Mouse (Mus musculus) WW6 (cell line): ENCODE measurements around the gene Mvb12b.

Experiments
- DNase-seq: peaks from one replicate; pipeline ENCODE4 v3.0.0-alpha.2; 2013; ENCODE audit warnings: low read depth, low spot score

The Mvb12b gene

DNA sequence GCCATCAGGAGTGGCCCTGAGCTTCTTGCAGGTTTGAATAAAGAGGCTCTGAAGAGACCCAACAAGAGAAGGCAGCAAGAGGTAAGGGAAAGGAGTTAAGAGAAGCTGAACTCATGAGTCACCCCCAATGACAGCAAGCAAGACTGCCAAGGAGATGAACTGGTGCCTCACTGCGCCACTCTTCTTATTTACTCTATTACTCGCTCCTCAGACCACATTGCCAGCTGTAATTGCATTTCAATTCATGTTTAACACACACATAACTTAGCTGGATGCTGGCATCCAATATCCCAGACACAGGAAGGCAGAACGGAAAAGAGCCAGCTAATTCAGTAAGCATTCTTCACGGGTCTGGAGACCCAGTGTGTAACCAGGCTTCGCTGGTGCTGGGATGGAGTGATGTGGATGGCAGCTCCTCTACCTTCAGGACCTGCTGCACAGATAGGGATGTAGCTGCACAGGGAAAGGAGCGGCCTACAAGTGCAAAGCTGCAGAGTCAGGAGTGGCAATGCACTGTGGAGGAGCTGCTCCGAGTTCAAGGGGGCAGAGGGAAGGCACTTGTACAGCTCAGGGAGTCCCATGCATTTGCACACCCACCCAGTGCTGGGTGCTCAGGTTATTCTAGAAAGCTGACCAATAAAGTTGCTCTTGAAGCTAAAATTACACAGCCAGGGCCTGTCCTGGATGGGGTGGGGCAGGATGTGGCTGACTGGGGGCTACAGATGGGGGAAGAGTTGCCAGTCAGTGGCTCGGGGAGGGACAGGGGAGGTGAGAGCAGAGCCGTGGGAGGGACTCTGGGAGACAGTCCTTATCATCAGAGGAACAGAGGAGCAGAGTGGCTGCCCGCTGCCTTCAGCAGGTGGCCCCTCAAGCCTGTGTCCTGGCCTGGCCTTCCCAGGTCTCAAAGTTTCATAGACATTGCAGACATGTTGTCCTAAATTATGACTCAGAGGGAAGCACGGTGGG lies 34.5 kb downstream of the Mvb12b start:
- DNase-seq, result no peak

DNA sequence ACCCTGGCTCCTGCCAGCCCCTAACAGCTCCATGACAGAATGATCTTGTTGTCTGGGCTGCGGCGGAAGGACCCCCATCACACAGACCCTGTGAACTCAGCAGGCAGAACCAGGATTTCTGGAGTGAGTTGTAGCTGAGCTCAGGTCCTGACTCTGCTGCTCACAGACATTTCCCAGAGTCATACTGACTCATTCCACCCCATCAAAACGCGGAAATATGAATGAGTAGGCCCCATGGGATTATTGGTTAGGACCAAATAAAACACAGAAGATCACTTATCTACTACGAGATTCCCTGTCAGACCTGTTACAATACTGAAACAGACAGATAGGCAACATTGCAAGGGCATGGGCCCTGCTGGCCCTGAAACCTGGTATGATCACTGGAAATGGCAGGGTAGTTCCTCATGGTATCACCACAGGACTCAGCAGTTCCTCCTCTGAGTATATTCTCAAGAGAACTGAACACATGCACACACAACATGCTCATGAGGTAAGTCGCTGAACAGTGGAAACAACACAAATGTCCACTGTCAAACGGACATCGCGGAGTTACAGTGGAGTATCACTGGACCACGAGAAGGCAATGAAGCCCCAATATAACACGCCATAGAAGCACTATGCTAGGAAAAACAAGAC lies 40.4 kb downstream of the Mvb12b start:
- DNase-seq, result no peak

DNA sequence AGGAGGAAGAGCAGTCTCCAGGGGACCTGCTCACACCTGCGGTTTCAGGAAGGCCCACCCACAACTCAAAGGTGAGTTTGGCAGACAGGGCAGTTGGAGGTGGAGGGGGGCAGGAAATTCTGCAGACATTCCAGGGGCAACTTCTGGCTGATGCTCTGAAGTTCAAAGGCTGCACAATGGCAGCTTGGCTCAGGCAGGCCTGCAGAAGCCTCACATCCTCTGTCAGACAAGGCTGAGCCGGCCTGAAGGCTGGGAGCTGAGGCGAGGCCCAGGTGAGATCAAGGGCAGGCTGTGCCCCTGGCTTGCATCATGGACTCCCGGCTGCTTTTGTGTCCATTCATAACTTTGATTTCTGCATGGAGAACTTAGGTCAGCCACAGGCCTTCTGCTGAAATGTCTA lies 41.1 kb downstream of the Mvb12b start:
- DNase-seq, result no peak

DNA sequence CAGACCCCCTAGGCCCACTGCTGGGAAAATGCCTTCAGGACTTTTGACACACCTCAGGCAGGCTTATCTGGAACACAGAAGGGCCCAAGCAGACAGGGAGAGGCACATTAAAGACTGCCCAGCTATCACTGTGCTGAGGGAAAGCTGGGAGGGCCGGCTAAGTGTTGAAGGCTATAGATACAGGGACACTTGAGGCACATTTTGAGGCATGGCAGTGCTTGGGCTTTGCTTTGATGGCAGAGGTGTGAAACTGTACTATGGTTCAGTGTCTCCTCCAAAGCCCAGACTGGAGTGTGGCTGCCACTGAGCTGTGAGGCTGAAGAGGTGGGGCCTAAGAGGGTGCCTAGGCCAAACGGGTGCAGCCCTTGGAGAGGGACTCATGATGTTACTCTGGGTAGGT lies 44.1 kb downstream of the Mvb12b start:
- DNase-seq, result no peak

DNA sequence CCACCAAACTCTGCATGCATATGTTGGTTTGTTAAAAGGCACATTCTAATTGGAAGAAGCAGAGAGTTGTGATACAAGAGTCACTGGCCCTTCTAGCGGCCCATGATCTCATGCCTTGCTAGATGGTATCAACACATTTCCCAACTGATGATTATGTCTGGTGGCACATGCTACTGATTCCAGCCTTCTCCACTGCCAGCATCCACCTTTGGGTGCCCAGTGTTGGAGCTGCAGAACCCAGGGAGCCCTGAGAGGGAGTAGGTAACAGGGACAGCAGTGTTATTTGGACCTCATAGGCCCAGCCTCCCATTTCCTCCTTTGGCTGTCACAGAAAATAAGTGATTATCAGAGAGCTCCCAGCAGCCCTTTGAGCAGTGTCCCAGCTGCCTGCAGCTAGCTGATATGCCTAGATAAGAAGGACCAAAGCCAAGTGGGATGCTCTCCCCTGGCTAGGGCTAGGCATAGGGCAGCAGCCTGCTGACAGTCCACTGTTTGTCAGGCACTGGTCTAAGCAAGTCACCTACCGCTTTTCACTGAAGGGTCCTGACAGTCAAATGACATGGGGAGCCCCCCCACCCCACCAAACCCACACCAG lies 44.7 kb downstream of the Mvb12b start:
- no peak for DNase-seq

DNA sequence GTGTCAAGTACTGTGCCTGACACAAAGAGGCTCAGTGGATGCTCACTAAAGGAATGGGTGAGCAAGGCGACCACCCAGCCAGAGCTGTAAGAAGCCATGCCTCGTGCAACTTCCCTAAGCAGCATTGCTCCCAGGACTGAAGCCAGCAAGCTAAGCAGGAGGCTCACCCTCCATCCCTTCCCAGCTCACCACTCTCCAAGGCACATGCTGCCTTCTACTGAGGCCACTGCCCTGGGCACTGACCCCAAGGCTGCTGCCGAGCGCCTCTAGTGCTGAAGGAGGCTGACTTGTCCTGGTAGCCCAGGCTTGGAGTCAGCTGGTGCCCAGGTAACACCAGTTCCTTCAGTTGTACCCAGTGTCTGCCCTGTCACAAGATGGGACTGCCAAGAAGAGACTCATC lies 45.8 kb downstream of the Mvb12b start:
- DNase-seq, result no peak

DNA sequence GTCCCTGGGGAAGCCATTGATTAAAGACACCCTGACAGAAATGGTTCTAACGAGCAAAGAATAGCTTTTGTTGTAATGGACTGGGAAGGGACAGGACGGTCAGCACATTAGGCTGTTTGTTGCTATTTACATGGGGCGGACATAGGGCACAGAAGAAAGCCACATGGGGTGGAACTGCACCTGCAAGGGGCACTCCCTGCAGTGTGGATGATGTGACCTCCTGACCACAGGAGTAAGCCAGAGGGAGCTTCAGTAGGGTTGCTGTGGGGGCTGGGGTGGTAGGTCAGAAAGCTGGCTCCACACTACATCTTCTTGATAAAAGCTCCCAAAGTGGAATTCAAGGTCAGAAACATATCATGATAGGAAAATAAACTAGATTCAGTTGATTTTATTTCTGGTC lies 47.3 kb downstream of the Mvb12b start:
- DNase-seq, result no peak

DNA sequence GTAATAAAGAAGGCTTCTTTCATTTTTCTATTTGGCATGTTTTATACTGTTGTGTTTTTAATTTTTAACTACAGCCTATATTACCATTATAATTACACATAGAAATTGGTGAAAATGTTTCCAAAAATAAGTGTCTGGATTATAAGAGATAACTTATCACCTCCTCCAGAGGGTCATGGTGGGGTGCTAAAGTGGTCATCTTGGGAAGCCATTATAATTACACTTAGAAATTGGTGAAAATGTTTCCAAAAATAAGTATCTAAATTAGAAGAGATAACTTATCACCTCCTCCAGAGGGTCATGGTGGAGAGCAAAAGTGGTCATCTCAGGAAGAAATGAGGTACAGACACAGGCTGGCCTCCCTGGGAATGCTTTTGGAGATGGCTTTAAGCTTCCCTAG lies 48.5 kb downstream of the Mvb12b start:
- no peak for DNase-seq

DNA sequence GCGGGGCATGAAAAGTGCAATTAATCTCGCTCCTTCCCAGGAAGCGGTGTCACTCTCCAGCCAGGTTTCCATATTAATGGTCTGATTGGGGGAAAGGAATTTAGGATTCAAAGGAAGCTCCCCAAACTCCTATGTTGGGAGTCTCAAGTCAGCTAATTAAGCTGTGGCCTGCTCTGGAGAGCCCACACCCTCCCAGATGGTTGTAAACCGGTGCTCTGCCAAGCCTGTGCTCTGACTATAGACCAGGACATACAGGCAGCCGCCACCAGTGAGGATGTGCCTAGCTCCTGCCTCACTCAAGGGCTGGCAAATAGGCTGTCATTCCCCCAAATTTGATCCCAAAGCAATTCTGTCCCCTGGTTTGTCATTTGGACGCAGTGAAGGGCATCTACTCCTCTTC lies 50.4 kb downstream of the Mvb12b start:
- no peak for DNase-seq

DNA sequence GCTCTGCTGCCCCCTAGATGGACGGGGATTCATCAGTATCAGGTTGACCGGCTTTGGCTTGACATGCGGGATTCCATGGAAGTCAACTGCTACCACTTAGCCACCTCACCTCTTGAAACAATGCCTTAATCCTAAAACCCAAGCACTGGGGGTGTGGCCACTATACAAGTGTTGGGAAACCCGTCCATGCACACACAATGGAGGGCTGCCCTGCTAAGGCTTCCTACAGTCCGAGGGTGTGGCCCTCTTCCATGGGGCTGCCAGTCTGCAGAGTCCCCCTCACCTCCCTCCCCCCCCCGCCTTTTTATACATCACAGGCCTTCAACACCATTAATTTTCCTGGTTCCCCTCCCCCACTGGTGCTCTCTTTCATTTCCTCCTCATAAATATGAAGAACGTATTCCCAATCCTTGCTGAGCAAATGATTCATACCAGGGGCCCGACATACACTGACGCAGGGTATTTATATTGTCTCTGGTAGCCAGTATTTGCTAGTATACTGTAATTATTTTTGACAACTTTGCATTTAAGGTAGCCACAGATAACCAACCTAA lies 51.0 kb downstream of the Mvb12b start:
- DNase-seq, result no peak

DNA sequence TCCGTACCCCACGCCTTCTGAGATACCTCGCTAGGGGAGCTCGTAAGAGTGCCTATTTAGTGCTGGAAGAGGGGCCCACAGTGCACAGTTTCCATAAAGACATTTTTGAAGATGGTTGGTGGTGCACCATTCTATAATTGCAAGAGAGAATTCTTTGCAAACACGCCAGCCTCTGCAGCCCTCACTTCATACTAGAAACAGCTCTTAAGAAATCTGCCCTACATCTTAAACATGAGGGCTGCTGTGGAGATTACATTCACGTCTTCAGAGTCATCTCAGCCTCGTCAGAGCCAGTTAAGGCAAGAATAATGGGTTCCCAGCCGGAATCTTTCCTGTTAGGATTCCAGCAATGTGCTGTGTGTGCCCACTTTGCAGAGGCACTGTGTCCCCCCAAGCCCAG lies 52.7 kb downstream of the Mvb12b start:
- no peak for DNase-seq

DNA sequence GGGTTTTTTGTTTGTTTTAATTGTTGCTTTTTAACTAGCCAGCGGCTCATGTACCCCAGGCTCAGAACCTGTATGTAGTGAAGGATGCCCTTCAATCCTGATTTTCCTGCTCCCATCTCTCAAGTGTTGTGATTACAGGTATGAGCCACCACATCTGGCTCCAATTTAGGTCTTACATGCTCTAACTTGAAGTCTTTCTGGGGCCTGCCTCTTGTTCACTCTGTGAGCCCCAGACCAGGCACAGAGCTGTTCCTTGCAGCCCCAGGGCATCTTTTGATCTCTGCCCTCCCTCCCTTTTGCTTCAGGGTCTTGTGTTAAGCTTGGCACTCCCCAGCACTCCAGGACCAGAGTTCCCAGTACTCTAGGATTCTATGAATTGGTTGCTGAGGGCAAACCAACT lies 53.8 kb downstream of the Mvb12b start:
- no peak for DNase-seq

DNA sequence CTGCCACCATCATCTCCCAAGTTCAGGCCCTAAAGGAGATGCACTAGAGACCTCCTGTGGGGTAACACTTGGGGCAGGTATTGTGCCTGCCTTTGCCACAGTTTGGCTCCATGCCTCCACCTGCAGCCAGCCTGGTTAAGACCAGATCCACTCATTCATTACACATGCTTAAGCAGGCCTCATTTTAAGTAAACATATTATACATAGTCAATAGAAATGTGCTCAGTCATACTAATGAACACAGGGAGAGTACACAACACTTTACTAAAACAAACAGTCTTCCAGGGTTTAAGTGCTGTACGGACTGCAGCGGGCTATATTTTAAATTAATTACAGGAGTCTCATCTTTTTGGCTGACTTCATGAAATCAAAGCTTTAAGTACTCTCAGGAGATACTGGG lies 57.9 kb downstream of the Mvb12b start:
- no peak for DNase-seq

DNA sequence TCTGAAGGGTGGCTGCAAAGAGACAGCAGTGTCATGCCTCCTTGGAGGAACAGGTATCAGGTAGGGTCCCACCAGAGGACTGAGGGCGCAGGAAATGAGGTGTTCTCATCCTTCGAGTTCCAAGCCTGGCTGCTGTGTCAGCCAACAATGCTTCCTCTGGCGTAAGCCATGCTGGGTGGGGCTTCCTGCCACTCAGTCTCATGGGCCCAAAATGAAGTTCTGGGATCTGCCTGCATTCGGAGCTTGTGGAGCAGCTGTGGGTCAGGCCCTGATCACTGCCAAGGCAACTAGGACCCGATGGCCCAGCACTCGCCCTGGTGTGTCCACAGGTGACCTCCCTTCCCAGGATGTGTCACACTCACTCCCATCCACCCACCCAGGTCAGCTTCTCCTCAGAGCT lies 61.0 kb downstream of the Mvb12b start:
- no peak for DNase-seq

DNA sequence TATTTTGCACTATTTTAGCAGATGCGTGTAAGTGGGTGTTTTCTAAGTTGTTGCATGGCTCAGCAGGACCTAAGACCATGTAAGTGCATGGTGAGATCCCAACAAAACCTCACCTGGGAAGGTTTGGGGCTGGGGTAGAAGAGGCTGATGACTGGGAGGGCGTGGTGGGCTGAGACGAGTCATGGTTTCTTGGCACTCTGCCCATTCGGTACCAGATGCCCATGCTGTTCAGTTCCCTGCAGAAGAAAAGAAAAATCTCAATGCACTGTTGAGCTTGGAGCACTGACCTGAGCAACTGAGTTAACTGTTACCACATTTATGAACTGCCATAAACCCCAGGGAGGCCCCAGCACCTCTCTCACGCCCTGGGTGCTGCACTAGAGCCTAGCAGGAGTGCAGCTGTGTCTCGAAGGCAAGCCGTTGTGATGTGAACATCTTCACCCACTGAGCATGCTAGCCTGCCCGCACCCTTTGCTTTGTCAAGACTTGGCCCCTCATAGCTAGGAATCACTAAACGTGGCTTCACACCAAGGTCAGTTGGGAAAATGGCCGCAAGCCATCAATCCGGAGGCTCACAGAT lies 62.7 kb downstream of the Mvb12b start:
- no peak for DNase-seq

DNA sequence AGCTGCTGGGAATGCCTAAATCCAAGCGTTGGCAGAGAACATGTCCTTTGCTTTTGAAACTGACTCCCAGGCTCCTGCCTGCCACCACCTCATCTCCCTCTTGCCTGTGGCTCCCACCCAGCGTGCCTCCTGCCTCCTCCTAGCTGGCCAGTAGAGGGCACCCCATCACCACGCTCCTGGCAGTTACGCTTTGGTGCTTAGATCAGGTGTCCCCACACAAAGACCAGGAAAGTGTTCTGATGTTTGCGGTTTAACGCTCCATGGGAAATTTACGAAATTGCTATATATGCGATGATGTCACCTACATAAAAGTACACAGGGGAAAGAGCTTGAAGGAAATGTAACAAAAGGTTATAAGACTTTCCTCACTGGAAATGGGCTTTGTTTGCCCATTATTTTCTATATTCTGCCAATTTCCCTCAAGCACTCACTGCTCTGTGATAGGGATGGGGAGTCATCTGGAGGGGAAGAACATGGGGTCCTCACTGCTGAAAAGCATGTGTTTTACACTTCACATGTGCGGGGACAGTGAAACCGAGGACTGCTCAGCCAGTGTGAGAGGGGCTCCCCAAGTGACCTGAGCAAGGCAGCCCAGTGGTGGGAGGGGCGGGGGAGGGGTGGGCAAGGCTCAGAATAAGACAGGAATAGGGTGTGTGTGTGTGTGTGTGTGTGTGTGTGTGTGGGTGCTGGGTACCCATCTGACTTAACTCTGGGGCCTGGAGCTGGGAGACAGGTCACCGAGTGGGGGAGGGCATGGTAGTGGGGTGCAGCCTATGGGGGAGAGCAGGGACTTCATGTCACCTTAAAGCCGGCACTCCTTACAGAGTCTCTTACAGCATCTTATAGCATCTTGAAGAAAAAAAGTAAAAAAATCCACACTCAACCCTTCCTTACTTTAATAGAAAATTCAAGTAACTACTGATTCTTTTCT lies 65.8 kb downstream of the Mvb12b start:
- peak; percentile 29 for DNase-seq

DNA sequence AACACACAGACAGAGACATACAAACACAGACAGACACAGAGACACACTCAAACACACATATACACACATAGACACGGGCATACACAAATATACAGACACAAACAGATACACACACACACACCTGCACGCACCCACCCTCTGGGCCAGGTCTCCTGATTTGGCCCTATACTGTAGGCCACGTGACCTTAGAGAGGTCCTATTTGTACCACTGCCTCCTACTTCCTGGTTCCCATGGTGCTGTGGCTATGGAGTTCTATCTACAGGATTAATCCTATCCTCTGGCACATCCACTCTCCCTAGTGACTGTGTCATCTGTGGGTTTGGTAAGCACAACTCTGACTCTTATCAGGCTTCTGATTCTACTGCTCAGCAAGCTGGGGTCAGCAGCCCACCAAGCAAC lies 67.3 kb downstream of the Mvb12b start:
- no peak for DNase-seq

DNA sequence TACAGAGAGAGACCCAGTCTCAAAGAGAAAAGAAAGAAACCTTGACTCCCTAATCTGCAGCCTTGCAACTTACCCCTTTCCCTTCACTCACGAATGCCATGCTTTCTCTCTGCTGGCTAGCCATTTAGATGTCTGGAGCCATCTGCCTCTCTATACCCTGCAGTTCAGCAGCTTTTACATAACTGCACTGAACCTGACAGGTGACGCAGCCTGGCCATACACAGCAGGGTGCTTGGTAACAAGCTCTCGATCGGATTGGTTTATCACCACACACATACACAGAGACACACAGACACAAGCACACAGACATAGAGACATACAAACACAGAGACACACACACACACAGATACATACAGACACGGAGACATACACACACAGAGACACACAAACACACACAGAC lies 67.7 kb downstream of the Mvb12b start:
- no peak for DNase-seq

DNA sequence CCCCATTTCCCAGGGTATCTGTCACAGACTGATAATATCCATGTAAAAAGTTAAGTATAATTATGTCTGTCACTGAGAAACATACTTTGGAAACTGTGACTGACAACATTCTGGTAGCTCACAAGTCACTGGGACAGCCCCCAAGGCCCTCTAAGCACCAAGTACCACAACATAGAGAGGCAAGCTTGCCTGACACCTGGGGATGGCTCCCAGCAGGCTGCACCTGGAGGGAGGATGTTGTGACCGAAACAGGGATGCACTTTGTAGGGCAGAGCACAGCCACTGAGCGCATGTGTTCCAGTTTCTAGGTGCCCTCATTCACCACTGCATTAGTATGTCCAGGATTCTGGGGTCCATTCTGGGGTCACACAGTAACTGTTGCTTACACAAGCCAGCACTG lies 69.4 kb downstream of the Mvb12b start:
- DNase-seq, result no peak

DNA sequence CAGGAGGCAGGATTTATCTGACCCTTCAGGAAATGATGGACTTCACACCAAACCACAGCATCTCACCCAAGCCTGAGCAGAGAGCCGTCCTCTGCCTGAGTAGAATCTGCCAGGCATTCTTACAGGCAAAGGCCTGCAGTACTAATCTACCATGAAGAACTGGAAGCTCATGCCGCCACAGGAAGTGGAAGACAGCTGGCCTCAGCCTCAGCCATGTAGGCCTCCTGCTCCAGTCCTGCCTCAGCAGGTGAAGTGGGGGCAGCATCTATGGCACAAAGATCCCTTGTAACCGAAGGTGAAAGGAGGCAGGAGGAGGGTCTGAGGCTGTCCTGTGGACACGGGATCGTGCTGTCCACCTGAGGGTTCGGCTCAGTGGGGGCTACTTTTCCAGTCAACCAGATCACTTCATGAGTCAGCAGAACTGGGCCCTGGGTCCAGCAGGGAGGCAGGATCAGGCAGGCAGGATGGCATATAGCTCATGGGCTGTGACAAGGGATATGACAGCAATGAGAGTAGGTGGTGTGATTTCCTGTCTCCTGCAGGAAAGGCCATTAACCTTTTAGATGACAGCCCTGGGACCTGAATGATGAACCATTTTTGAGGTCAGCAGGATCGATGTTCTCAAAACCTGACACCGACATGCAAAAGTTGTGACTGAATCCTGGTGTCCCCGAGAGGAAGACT lies 69.9 kb downstream of the Mvb12b start:
- no peak for DNase-seq
